Mouse (Mus musculus): ENCODE measurements around the gene Car4. TPM values are rescaled to one million over a fixed set of nuclear protein-coding genes. Genes with fewer than 3 reads are reported as not detected.
A peak's percentile ranks its signal among the peaks of the same experiment; 100 is the strongest.

The Car4 gene
- 0.24 and 0.99 TPM in 2 replicates for polyA plus RNA-seq (2014; fragmentation: Nextera tagmentation; extraction: Ambion mirVana)

- no peak within 1 kb of the TSS for H3K27ac ChIP-seq (ENCODE audit: low read depth)
- no peak within 1 kb of the TSS for H3K9ac ChIP-seq (ENCODE audit: low read length)
- peaks cover 11% of the 10 kb centered on the region; the same call in 1 of the 2 replicates for H3K4me1 ChIP-seq (replicated peaks; ENCODE audit: control insufficient read depth, insufficient read depth, low read length)
- under 1% methylated on average over 49 of the region's 49 CpGs for WGBS
- DNase-seq (ENCODE audit: low spot score): no peak
- H3K4me3 ChIP-seq (ENCODE audit: low read depth, low read length): peak within 1 kb of the TSS; percentile 22
- no peaks in the 10 kb centered on the region for H3K9me3 ChIP-seq (ENCODE audit: control insufficient read depth, low read length)
- peak within 1 kb of the TSS; percentile 42 for H3K4me2 ChIP-seq (ENCODE audit: low read length)
- H3K27me3 ChIP-seq (replicated peaks; ENCODE audit: control insufficient read depth, insufficient read depth, low read length): peaks cover 41% of the 10 kb centered on the region
- ATAC-seq (replicated peaks; ENCODE audit: low FRiP score, low TSS enrichment, low read depth): no peak
- no peaks in the 10 kb centered on the region for H3K36me3 ChIP-seq (ENCODE audit: control insufficient read depth, insufficient read depth, low read length)
These were observed at the start of gene Car4 for GRCm38 (mm10) chr11:84957591-84958270. Gene Car4 (plus strand): TSS chr11:84957786.

- Histone ChIP-seq H3K9me3 (ENCODE audit: control insufficient read depth, low read length) (no peaks in the 10 kb centered on the region), H3K4me2 (ENCODE audit: low read length) (no peak overlapping the region), H3K4me1 (replicated peaks; ENCODE audit: control insufficient read depth, insufficient read depth, low read length) (no peaks in the 10 kb centered on the region), H3K27ac (ENCODE audit: low read depth) (no peak overlapping the region), H3K4me3 (ENCODE audit: low read depth, low read length) (no peak overlapping the region), H3K9ac (ENCODE audit: low read length) (no peak overlapping the region), H3K27me3 (replicated peaks; ENCODE audit: control insufficient read depth, insufficient read depth, low read length) (no peaks in the 10 kb centered on the region), H3K36me3 (ENCODE audit: control insufficient read depth, insufficient read depth, low read length) (peaks cover 96% of the 10 kb centered on the region)
- WGBS: 86% methylated on average over 6 of the region's 6 CpGs
- no peak for DNase-seq (ENCODE audit: low spot score)
- ATAC-seq (replicated peaks; ENCODE audit: low FRiP score, low TSS enrichment, low read depth): no peak
These were observed 49.1 kb upstream of the Car4 start for GRCm38 (mm10) chr11:84908480-84908879.

- Histone ChIP-seq H3K4me2 (ENCODE audit: low read length) (no peak overlapping the region), H3K4me3 (ENCODE audit: low read depth, low read length) (no peak overlapping the region), H3K9me3 (ENCODE audit: control insufficient read depth, low read length) (no peaks in the 10 kb centered on the region), H3K9ac (ENCODE audit: low read length) (no peak overlapping the region), H3K27me3 (replicated peaks; ENCODE audit: control insufficient read depth, insufficient read depth, low read length) (no peaks in the 10 kb centered on the region), H3K36me3 (ENCODE audit: control insufficient read depth, insufficient read depth, low read length) (peaks cover 83% of the 10 kb centered on the region), H3K27ac (ENCODE audit: low read depth) (no peak overlapping the region), H3K4me1 (replicated peaks; ENCODE audit: control insufficient read depth, insufficient read depth, low read length) (0 out of 2 replicates have a peak, but pooled peaks cover 3% of the 10 kb centered on the region)
- ATAC-seq (replicated peaks; ENCODE audit: low FRiP score, low TSS enrichment, low read depth) (no peak), DNase-seq (ENCODE audit: low spot score) (no peak)
- WGBS: 75% methylated on average over 4 of the region's 4 CpGs
These were observed 47.2 kb upstream of the Car4 start for GRCm38 (mm10) chr11:84910411-84910810.

- H3K4me3 ChIP-seq (ENCODE audit: low read depth, low read length): no peak overlapping the region
- H3K4me2 ChIP-seq (ENCODE audit: low read length): no peak overlapping the region
- ATAC-seq (replicated peaks; ENCODE audit: low FRiP score, low TSS enrichment, low read depth): no peak
- no peaks in the 10 kb centered on the region for H3K27me3 ChIP-seq (replicated peaks; ENCODE audit: control insufficient read depth, insufficient read depth, low read length)
- no peaks in the 10 kb centered on the region for H3K9me3 ChIP-seq (ENCODE audit: control insufficient read depth, low read length)
- DNase-seq (ENCODE audit: low spot score): no peak
- H3K36me3 ChIP-seq (ENCODE audit: control insufficient read depth, insufficient read depth, low read length): peaks cover 41% of the 10 kb centered on the region
- H3K4me1 ChIP-seq (replicated peaks; ENCODE audit: control insufficient read depth, insufficient read depth, low read length): 0 out of 2 replicates have a peak, but pooled peaks cover 4% of the 10 kb centered on the region
- no peak overlapping the region for H3K9ac ChIP-seq (ENCODE audit: low read length)
- 81% methylated on average over 5 of the region's 5 CpGs for WGBS
- no peak overlapping the region for H3K27ac ChIP-seq (ENCODE audit: low read depth)
These were observed 42.9 kb upstream of the Car4 start for GRCm38 (mm10) chr11:84914673-84915072.

- H3K9ac ChIP-seq (ENCODE audit: low read length): peak within 1 kb of the TSS; percentile 65
- no peaks in the 10 kb centered on the region for H3K9me3 ChIP-seq (ENCODE audit: control insufficient read depth, low read length)
- peaks cover 28% of the 10 kb centered on the region for H3K36me3 ChIP-seq (ENCODE audit: control insufficient read depth, insufficient read depth, low read length)
- DNase-seq (ENCODE audit: low spot score): peak; percentile 89
- H3K27ac ChIP-seq (ENCODE audit: low read depth): no peak within 1 kb of the TSS
- 0 out of 2 replicates have a peak, but pooled peaks cover 4% of the 10 kb centered on the region for H3K4me1 ChIP-seq (replicated peaks; ENCODE audit: control insufficient read depth, insufficient read depth, low read length)
- ATAC-seq (replicated peaks; ENCODE audit: low FRiP score, low TSS enrichment, low read depth): peak; percentile 92
- WGBS: 4% methylated on average over 34 of the region's 34 CpGs
- no peaks in the 10 kb centered on the region for H3K27me3 ChIP-seq (replicated peaks; ENCODE audit: control insufficient read depth, insufficient read depth, low read length)
- H3K4me2 ChIP-seq (ENCODE audit: low read length): peak within 1 kb of the TSS; percentile 56
- H3K4me3 ChIP-seq (ENCODE audit: low read depth, low read length): peak within 1 kb of the TSS; percentile 72
These were observed 41.4 kb upstream of the Car4 start, which contains the start of gene Znhit3 for GRCm38 (mm10) chr11:84916053-84916702. Gene Znhit3 (minus strand): TSS chr11:84916366.

GRCm38 (mm10) chr11:84916703-84917300 lies 40.8 kb upstream of the Car4 start:
- 0 out of 2 replicates have a peak, but pooled peaks cover 4% of the 10 kb centered on the region for H3K4me1 ChIP-seq (replicated peaks; ENCODE audit: control insufficient read depth, insufficient read depth, low read length)
- peak overlapping the region; percentile 72 for H3K4me3 ChIP-seq (ENCODE audit: low read depth, low read length)

GRCm38 (mm10) chr11:84918425-84918824 lies 39.2 kb upstream of the Car4 start:
- no peak overlapping the region for H3K4me3 ChIP-seq (ENCODE audit: low read depth, low read length)
- DNase-seq (ENCODE audit: low spot score) (peak; percentile 94), ATAC-seq (replicated peaks; ENCODE audit: low FRiP score, low TSS enrichment, low read depth) (no peak)
- WGBS: 7% methylated on average over 16 of the region's 16 CpGs
- H3K27me3 ChIP-seq (replicated peaks; ENCODE audit: control insufficient read depth, insufficient read depth, low read length): no peaks in the 10 kb centered on the region
- H3K27ac ChIP-seq (ENCODE audit: low read depth): no peak overlapping the region
- peak overlapping the region; percentile 33 for H3K4me2 ChIP-seq (ENCODE audit: low read length)
- H3K9me3 ChIP-seq (ENCODE audit: control insufficient read depth, low read length): no peaks in the 10 kb centered on the region
- 0 out of 2 replicates have a peak, but pooled peaks cover 4% of the 10 kb centered on the region for H3K4me1 ChIP-seq (replicated peaks; ENCODE audit: control insufficient read depth, insufficient read depth, low read length)
- peaks cover 6% of the 10 kb centered on the region; the same call in 1 of the 2 replicates for H3K36me3 ChIP-seq (ENCODE audit: control insufficient read depth, insufficient read depth, low read length)
- peak overlapping the region; percentile 4; the same call in 1 of the 2 replicates for H3K9ac ChIP-seq (ENCODE audit: low read length)

More at GRCm38 (mm10) chr11:84916703-84917300, 40.8 kb upstream of the Car4 start:
- H3K9ac ChIP-seq (ENCODE audit: low read length): peak overlapping the region; percentile 65; the same call in 1 of the 2 replicates
- peak overlapping the region; percentile 47 for H3K4me2 ChIP-seq (ENCODE audit: low read length)
- 59% methylated on average over 7 of the region's 7 CpGs for WGBS
- H3K9me3 ChIP-seq (ENCODE audit: control insufficient read depth, low read length): no peaks in the 10 kb centered on the region
- H3K27ac ChIP-seq (ENCODE audit: low read depth): no peak overlapping the region
- ATAC-seq (replicated peaks; ENCODE audit: low FRiP score, low TSS enrichment, low read depth) (no peak), DNase-seq (ENCODE audit: low spot score) (no peak)
- no peaks in the 10 kb centered on the region for H3K27me3 ChIP-seq (replicated peaks; ENCODE audit: control insufficient read depth, insufficient read depth, low read length)
- peaks cover 22% of the 10 kb centered on the region for H3K36me3 ChIP-seq (ENCODE audit: control insufficient read depth, insufficient read depth, low read length)

- Histone ChIP-seq H3K9me3 (ENCODE audit: control insufficient read depth, low read length) (no peaks in the 10 kb centered on the region), H3K4me1 (replicated peaks; ENCODE audit: control insufficient read depth, insufficient read depth, low read length) (0 out of 2 replicates have a peak, but pooled peaks cover 4% of the 10 kb centered on the region), H3K4me3 (ENCODE audit: low read depth, low read length) (no peak overlapping the region), H3K36me3 (ENCODE audit: control insufficient read depth, insufficient read depth, low read length) (no peaks in the 10 kb centered on the region), H3K27me3 (replicated peaks; ENCODE audit: control insufficient read depth, insufficient read depth, low read length) (no peaks in the 10 kb centered on the region), H3K9ac (ENCODE audit: low read length) (no peak overlapping the region), H3K4me2 (ENCODE audit: low read length) (no peak overlapping the region), H3K27ac (ENCODE audit: low read depth) (no peak overlapping the region)
- WGBS: 49% methylated on average over 3 of the region's 3 CpGs
- DNase-seq (ENCODE audit: low spot score) (no peak), ATAC-seq (replicated peaks; ENCODE audit: low FRiP score, low TSS enrichment, low read depth) (no peak)
These were observed 38.3 kb upstream of the Car4 start for GRCm38 (mm10) chr11:84919276-84919675.

Measured in intestine, embryonic 14.5 days (tissue).